Mouse (Mus musculus) right cerebral cortex, postnatal 36 days (tissue): Measurements from ENCODE around the gene Phf5a.

ENCODE experiments used
- DNase-seq, 2 experiments: peaks; one replicate each; pipeline ENCODE4 v3.0.0; 2022; ENCODE audit warnings: low spot score in 2 of 2, mixed read lengths in 1 of 2

The Phf5a gene

DNA sequence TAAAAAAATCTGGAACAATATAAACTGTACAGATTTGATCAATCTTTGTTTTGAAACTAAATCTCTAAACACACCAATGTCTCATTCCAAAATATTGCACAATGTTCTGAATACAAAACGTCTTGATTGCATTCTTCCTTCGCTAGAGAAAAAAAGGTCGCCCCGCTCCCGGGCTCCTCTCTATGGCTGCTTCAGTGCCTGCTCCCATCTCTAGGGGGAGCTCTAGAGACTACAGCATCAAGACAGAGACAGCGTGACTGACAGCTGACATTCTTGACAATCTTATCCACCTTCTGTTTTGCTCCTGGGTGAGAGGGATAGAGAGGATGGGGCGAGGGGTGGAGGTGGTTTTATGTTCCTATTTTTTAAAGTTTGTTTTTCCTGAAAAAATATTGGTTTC is 23.4 kb downstream of the Phf5a start:
- no peak for DNase-seq

DNA sequence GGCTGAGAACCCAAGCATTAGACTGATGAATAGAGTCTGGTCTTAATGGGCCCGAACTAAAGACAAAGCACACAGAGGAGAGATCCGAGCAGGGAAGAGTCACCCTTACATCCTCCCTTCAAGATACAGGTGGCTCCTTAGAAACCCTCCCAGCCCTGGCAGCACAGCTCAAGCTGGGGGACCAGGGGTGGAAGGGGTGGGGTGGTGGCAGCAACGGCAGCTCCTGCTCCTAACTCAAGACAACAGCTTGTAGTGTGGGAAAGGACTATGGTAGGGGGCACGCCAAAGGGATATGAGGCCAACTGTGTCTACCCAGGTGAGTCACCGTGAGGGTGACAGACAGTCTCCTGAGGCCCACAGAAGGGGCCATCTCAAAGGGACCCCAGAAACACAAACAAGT is 23.9 kb downstream of the Phf5a start:
- no peak for DNase-seq

DNA sequence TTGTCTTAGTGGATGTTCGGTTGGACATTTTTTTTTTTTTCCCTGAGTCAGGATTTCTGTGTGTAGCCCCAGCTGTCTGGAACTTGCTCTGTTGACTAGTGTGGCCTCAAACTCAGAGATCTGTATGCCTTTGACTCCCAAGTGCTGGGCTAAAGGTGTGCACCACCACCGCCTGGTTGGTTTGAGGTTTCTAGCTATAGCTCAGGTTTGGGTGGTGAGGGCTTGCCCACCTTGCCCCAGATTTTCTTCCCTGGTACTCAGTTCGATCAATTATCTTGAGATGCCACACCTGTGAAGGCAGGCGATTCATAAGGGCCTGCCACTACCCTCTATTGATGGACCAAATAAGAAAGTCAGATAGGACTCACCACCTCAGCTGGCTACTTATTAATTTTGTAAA is 24.6 kb downstream of the Phf5a start:
- DNase-seq: no peak

DNA sequence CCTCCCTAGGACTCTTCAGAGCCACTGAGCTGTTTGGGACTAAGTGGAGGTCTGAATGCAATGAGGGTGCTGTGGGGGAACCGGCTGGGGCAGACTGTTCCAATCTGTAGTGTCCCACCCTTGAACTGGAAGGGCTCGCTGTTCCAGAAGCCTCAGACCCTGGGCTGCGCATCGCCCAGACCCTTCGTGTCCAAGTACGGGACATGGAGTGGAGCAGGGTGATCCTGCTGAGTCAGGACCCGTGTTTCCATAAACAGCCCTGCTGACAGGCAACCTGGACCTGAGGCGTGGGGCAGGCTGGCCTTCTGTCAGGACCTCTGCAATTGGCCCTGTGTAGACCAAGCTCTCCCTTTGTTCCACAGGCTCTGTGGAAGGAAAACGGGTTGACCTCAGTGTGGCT is 25.0 kb downstream of the Phf5a start:
- DNase-seq: no peak

DNA sequence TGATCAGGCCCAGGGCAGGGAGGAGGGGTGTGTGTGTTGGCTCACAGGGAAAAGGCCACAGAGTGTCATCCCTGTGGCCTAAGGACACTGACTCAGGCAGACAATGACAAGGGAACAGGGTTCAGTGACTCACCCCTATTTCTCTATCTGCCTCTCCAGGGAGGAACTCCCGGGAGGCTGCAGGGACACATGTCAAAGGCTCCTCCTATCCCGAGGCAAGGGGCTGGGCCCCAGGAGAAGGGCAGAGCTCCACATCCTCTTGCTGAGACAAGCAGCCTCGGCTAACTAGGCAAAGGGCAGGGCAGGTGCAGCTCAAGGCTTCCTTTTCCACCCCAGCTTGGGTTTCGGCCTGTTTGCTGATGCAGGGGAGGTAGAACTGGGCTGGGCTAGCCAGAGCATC is 26.0 kb downstream of the Phf5a start:
- no peak for DNase-seq

DNA sequence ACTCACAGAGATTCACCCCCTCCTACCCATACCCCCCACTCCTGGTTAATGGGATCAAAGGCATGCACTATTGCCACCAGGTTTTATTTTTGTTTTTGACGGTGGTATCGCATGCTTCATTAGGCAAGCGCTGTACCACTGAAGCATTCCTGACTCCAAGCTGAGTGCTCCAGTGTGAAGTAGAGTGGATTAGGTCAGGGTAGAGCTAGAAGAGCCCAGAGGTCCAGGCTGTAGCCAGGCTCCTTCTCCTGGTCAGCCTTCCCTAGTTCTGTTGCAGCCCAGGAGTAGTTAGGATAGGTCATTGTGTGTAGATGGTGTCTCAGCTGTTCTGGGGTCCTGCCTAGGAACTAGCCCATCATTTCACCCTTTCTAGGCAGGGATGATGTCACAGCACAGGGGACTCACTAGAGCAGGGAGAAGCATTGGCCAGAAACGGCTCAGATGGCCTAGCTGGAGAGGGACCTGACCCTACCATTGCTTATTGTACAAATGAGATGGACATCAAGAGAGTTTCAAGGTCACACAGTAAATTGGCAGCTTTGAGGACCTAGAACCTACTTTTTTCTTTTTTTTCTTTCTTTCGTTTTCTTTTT is 26.6 kb downstream of the Phf5a start:
- no peak for DNase-seq

DNA sequence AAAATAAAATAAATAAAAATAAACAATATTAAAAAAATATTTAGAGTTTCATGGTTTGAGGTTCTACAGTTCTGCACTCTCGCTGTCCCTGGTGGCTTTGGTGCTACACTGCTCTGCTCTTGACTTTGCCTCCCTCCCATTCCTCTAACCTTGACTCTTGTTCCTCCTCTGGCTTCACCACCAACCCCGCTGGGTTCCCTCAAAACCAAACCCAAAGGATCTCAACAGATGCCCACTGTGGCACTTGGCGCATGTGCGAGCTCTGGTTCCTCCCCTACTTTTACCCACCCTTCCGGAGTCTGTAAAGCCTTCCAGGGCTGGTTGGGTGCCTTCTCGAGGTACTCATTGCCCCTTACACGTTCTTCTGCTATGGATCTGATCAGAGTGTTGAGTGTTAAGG is 29.4 kb downstream of the Phf5a start:
- no peak for DNase-seq

DNA sequence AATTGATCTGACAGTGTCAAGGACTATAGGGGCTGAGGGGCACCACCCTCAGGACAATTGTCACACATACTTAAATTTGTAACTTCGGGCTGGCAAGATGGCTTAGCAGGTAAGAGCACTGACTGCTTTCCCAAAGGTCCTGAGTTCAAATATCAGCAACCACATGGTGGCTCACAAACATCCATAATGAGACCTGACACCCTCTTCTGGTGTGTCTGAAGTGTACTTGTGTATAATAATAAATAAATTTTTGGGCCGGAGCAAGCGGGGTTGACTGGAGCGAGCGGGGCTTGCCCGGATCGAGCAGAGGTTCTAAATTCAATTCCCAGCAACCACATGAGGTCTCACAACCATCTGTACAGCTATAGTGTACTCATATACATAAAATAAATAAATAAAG is 31.4 kb downstream of the Phf5a start:
- no peak for DNase-seq

DNA sequence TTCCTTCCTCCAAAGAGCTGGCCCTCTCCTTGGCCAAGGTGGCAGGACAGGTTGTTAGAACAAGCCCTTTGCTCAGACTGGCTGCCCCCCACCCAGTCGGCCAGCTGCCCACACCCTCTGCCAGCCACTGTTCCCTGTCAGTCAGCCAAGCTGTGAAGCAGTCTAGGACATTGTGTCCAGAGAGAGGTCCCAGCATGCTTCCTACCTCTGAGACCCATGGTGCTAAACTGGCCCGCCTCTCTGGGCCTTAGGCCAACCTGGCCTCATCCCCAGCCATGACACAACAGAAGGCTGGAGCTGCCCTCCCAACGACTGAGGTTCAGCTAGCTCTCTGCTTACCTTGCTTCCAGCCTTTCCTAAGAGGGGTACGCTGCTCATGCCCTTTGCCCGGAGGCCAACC is 32.1 kb downstream of the Phf5a start:
- peak; percentile 74 to 79 for DNase-seq

DNA sequence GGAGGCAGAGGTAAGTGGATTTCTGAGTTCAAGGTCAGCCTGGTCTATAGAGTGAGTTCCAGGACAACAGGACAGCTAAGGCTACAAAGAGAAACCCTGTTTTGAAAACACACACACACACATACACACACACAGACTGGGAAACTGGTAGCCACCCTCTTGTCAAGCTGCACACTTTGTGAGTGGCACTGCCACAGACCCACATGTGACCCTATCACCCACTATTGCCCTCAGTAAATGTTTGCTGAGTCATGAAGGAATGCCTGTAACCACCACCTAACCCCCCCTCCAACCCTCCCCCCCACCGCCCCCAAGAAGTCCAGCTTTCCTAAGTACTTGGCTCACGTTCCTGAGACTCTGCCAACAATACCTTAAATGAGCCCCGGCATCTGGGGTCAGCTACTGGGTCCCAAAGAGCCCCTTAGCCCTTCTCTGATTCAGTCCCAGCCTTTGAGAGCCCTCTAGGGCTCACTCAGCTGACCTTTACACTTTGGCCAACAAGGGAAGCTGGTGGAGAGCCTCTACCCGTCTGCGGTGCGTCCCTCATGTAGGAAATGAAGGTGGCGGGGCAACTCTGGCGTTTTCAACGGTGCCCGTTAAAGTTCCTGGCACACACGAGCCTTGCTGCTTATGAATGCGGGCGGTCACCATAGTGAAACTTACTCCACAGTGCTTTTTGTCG is 33.0 kb downstream of the Phf5a start:
- DNase-seq: no peak

DNA sequence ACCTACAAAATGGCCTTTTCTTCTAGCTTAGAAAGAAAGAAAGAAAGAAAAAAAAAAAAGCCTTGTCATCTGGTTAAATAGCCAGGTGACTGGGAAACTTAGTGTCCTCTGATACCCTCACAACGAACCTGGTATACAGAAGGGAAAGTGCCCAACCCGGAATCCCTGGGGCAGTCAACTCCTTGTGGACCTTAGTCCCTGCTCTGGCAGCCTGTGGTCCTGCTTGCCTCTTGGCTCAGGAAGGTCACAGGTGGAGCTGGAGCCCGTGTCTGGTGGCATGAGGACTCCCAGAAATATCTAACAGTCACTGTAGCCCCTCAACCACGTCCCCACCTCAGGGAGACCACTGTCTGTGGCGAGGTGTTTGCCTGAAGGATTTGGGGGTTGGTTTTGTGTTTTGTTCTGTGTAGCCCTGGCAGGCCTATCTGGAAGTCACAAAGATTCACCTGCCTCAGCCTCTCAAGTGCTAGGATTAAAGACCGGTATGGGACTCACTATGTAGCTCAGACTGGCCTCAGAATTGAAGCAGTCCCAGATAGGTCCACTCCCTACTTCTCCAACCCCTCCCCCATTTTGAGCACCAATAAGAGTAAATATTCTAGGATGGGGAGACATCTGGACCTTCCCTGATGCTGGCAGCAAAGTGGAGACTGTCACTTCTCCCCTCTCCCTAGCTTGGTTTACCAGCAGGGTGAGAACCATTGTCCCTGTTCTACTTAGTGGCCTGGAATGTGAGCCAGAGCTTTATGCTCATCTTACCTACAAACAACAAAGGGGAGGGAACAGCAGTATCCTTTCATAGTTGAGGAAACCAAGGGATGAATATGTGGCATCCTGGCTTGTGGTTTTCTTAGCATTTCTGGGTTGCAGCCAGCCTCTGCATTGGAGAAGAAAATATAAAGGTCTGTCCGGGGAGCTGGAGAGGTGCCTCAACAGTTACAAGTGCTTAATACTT is 34.5 kb downstream of the Phf5a start:
- no peak for DNase-seq

DNA sequence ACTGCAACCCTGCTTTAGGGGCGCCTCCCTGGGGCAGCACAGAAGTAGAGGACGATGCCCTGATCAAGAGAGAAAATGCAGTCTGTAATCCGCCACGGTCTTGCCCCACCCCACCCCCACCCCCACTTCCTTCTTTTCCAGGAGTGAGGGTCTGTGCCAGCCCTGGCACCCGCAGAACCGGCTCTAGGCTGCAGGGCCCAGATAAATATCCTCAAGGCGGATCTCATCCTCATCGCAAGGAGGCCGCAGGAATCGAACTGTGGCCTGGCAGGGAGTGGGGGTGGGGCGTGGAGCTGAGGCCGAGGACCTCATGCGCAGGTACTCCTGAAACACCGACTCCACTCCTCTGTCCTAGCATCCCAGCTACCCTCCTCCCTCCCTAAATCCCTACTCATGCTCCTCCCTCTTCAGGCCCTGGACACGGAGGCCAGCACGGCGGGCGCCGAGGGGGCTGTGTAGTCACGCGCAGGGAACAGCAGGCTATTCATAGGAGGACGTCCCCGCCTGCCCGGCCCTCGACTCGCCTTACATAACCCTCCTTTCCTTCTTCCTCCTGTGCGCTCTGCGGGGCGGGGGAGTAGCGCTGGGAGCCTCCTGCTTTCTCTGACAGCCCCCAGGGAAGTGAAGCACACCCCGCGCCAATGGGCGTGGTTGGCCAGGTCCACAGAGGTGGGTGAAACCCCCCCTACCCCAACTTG is 35.4 kb downstream of the Phf5a start:
- peak; percentile 88 to 94 for DNase-seq

DNA sequence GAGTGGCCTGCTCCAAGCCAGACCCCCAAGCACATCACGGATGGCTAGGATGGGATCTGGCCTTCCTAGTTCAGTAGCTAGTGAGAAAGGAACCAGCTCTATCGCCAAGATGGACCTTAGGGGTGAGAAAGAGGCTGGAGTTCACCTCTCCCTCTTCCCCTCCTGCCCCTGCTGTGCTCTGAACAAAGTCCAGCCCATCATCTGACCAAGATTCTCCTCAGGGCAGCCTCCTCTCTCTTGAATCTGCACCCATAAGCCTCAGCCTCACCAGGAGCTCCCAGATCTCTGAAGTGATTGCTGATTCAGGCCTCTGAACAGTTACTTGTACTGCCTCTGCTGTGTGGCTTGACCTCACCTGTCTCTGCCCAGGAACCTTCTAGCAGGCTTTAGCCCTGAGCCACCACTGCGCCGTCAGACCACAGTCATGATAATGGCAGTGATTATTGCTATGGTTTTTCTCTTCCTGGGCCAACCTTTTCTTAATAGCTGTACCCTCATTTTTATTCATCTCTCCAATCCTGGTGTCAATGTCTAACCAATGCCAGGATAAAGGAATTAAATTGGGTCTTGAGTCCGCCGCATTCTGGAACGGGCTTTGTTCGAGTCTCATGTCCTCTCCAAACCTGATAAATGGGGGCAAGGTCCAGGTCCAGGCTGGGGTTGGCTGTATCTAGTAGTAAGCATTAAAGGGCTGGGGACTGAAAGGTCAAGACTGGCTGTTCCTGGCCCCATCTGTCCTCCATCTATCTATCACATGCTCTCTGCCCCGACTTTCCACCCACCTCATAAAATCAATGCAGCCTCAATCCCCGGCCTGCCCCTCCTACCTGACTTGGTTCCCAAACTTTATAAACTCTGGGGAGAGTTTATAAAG is 36.5 kb downstream of the Phf5a start:
- no peak for DNase-seq

DNA sequence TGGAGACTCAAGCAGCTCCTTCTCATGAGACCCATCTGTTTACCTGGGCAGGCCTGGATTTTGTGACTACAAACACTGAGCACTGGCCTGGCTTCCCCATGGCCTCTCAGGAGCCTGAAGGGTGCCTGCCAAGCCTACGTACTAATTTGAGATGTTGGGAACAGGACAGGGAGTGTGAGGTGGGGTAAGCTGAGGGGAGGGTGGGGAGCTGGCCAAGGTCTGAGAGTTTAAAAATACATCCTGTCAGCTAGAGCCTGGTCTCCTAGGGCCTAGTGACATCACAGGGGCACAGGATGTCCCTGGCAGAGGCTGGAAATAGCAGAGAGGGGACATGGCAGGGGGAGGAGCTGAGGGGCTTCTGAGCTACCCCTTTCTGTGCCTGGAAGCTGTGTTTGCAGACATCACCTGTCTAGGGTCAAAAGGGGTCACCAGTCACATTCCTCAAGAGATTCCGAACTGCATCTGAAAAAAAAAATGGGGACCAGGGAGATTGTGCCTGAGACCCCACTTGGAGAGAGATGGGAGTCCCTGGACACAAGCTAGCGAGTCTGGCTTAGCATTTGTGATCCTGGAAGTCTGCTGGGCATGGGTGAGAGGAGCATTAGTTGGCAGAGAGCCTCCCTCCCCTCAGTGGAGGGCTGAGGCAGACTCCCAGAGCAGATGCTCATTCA is 37.4 kb downstream of the Phf5a start:
- DNase-seq: no peak

DNA sequence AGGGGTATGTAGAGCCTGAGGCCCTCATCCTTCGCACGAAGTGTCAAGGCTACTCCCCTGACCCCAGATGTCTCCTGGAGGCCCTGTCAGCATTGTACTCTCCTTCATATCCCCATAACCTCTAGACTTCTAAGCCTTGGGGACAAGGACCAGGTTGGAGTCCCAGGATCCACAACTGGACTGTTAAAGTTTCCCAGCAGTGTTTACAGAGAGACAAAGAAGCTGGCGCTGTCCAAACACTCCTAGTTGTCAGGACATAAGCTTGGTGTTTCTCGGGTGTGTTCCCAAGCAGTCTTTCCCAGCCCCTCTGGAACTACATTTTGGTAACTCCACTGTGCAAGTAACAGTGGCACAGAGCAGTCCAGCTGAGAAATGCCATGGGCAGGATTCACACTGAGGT is 38.2 kb downstream of the Phf5a start:
- DNase-seq: no peak

DNA sequence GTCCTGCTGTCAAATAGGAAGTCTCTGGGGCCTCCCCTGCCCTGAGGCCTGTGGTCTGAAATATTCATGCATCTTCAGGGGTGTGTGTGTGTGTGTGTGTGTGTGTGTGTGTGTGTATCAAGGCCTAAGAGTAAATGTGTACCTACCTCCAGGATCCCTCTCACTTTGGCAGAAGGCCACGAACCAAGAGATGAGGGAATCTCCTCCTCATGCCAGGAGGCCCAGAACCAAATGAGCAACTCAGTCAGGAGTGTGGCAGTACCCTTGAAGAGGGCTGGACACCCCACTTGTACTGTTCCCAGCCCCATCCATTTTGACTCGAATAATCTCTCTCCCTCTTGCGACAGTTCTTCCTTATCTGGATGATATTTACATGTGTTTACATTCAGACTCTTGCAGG is 39.5 kb downstream of the Phf5a start:
- DNase-seq: no peak

DNA sequence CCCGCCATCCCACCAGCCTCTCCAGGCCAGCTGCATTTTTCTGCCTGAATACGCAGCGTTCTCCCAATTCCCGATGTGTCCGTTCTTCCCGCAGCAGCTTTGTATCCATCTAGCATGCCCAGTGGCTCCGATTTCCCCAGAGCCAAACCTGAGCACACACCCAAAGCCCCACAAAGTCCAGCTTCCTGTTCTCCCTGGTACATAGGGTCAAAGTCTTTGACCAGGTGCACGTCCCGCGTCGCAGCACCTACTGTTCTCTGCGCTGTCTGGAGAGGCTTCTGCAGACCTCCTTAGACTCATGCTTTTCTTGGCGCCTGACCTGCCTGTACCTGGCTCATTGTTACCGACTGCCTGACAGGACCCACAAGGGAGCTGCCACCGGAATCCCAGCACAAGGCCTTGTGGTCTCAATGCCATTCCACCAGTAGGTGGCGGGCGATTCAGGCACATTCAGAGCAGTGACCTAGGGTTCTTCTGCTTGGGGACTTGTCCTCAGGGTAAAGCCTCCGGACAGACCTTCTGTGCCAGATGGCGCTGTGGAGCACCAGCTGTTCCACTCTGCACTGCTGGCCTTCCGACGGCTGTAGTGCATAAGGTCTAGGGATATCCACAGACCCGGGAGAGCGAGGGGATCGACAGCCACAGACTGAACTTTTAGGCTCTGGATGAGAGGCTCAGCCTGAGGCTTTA is 40.4 kb downstream of the Phf5a start:
- DNase-seq: peak; percentile 73 to 78

DNA sequence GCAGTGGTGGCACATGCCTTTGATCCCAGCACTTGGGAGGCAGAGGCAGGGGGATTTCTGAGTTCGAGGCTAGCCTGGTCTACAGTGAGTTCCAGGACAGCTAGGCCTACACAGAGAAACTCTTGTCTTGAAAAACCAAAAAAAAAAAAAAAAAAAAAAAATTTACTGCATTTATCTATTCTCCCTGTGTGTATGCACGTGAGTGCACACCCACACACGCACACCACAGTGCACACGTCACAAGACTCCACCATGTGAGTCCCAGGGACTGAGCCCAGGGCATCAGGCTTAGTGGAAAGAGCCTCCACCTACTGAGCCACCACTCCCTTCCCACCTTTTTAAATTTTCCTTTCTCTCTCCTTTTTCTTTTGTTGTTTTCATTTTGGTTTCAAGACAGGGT is 41.2 kb downstream of the Phf5a start:
- no peak for DNase-seq

DNA sequence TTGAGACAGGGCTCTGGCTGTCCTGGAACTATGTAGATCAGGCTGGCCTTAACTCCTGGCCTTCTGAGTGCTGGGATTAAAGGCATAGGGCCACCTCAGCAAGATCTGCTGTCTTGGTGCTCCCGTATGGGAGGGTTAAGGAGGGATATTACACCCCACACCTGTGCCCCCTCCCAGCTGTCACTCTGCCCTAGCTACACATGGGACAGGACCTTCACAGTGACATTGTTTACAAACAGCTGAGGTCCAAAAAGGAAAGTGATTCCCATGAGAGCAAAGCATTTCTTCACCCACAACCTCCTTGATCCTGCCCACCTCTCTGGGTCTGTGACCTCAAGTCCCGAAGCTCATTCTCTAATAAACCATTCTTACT is 42.5 kb downstream of the Phf5a start:
- DNase-seq: no peak
